Mouse (Mus musculus) brain, embryonic 14.5 days (tissue): ENCODE data around the gene Pnrc2.

Experiments
- CTCF ChIP-seq: fragments of 200-500 bp; IDR thresholded peaks from 2 replicates; pipeline ENCODE4 v1.5.1; 2012; ENCODE audit warnings: inconsistent platforms, mild to moderate bottlenecking, moderate library complexity, borderline replicate concordance; ENCODE audit not compliant: insufficient read depth, insufficient read length; ENCODE audit errors: extremely low read depth
- POLR2A ChIP-seq: fragments of 200-500 bp; IDR thresholded peaks from 2 replicates; pipeline ENCODE4 v1.6.1; 2012; ENCODE audit warnings: mild to moderate bottlenecking, inconsistent platforms, borderline replicate concordance; ENCODE audit not compliant: poor library complexity, insufficient read depth, insufficient read length, severe bottlenecking; ENCODE audit errors: extremely low read depth

DNA sequence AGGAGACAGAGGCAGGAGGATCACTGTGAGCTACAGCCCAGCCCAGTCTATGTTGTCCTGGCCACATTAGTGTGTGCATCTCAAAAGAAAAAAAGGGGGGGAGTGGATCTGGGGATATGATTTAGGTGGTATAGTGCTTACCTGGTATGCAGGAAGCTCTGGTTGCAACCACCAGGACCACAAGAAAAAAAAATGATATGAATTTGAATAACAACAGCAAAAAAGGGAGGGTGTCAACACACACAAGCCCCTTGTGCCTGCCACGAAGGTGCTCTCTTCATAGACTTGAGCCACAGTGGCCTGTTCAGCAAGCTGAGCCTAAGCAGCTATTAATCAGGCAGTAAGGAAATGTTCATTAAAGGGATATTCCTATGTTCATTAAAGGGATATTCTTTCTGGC lies 31.2 kb upstream of the Pnrc2 start:
- no peak for TF ChIP-seq POLR2A
- TF ChIP-seq CTCF = no peak
